Mouse (Mus musculus) kidney, adult 2 months (tissue): ENCODE measurements around the gene Cbx1.

ENCODE experiments used
- CTCF ChIP-seq: fragments of 200-500 bp; conservative IDR thresholded peaks from 2 replicates; pipeline ENCODE4 v1.5.1; 2011; ENCODE audit warnings: low read depth, mild to moderate bottlenecking, control low read depth, low read length, moderate library complexity, mixed read lengths; ENCODE audit not compliant: insufficient read depth, insufficient read length
- POLR2A ChIP-seq: fragments of 200-500 bp; IDR thresholded peaks from one replicate; pipeline ENCODE4 v1.6.1; 2011; ENCODE audit warnings: low read depth, low read length, control low read depth

DNA sequence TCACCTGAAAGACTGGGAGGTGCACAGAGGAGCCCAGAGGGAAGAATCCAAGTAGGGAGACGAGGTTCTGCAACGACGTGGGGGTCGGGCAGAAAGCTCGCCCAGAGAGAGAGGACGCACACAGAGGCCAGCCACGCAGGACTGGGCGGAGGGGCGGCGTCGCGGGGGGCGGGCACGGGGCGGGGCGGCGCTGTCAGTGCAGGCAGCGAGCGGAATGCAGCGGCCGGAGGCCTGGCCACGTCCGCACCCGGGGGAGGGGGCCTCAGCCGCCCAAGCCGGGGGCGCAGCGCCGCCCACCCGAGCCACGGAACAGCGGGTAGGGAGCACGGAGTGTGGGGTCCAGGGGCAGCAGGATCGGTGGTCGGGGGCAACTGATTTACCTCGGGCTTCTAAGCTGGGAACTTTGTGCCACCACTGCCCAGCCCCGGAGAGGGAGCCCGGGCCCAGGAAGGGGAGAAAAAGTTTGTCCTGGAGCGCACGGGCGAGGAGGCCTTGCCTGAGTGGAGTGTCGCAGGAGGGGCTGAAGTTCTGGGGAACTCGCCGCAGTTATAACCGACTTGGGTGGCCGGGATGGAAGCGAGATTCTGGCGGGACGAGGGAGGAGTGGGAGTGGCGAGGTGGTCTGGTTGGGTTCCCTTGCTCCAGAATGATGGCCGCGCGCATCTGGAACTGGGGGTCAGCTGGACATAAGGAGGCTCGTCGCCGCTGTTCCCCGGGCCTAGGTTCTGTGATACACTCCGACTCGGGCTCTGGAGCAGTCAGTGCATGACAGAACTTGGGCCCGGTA lies 60.9 kb downstream of the Cbx1 start, which contains the start of gene Copz2:
- no peak for TF ChIP-seq CTCF
- no peak for TF ChIP-seq POLR2A
